Mouse (Mus musculus) neural tube, embryonic 13.5 days (tissue): ENCODE measurements around the gene Slc25a51. TPM values are rescaled to one million over a fixed set of nuclear protein-coding genes. Genes with fewer than 3 reads are reported as not detected.

Source experiments
- ATAC-seq: fragments of 200-750 bp; cut with Nextera tagmentation; 2 replicates; pipeline ENCODE4 v1.8.0; 2017; ENCODE audit warnings: low read depth, mild to moderate bottlenecking, moderate TSS enrichment, moderate library complexity
- H3K27ac ChIP-seq: fragments of 300-500 bp; sonication (generic); replicated peaks from 2 replicates; pipeline ENCODE4 v1.5.1; 2015; ENCODE audit warnings: moderate library complexity, mild to moderate bottlenecking, inconsistent platforms
- H3K27me3 ChIP-seq: fragments of 300-500 bp; sonication (generic); 2 replicates; pipeline ENCODE4 v1.6.1; 2015; ENCODE audit warnings: mild to moderate bottlenecking, inconsistent platforms
- H3K36me3 ChIP-seq: fragments of 300-500 bp; sonication (generic); 2 replicates; pipeline ENCODE4 v1.6.1; 2015; ENCODE audit warnings: mild to moderate bottlenecking, inconsistent platforms
- H3K4me1 ChIP-seq: fragments of 300-500 bp; sonication (generic); replicated peaks from 2 replicates; pipeline ENCODE4 v1.6.1; 2015; ENCODE audit warnings: inconsistent platforms
- H3K4me2 ChIP-seq: fragments of 300-500 bp; sonication (generic); 2 replicates; pipeline ENCODE4 v1.6.1; 2015; ENCODE audit warnings: inconsistent platforms, mild to moderate bottlenecking, moderate library complexity
- H3K4me3 ChIP-seq: fragments of 300-500 bp; sonication (generic); 2 replicates; pipeline ENCODE4 v1.5.1; 2015; ENCODE audit warnings: mild to moderate bottlenecking, inconsistent platforms
- H3K9ac ChIP-seq: fragments of 300-500 bp; sonication (generic); 2 replicates; pipeline ENCODE4 v1.6.1; 2015; ENCODE audit warnings: moderate library complexity, mild to moderate bottlenecking, inconsistent platforms
- H3K9me3 ChIP-seq: fragments of 300-500 bp; sonication (generic); 2 replicates; pipeline ENCODE4 v1.6.1; 2016; ENCODE audit warnings: inconsistent platforms
- WGBS: fragments of 180-500 bp; shearing (Covaris S2); methylation state at CpG from one replicate; pipeline ENCODE4 v1.1.7; 2015; 5-methylcytosine and 5-hydroxymethylcytosine counted together
- polyA plus RNA-seq: library from polyadenylated mRNA; unstranded; fragments of >200 nt; fragmentation: Nextera tagmentation; extraction: Ambion mirVana; gene quantifications from 2 replicates; pipeline ENCODE4 v1.2.1, GENCODE M21; 2015

The Slc25a51 gene
- polyA plus RNA-seq, 1 experiment from 2014 or later = 77.5 TPM

GRCm38 (mm10) chr4:45422640-45423039 lies 14.1 kb upstream of the Slc25a51 start:
- no peaks in the 10 kb centered on the region for H3K9me3 ChIP-seq
- no peak overlapping the region for H3K4me3 ChIP-seq
- no peak overlapping the region for H3K9ac ChIP-seq
- no peaks in the 10 kb centered on the region for H3K27me3 ChIP-seq
- no peak overlapping the region for H3K4me2 ChIP-seq
- H3K36me3 ChIP-seq = no peaks in the 10 kb centered on the region
- H3K27ac ChIP-seq = no peak overlapping the region
- H3K4me1 ChIP-seq = peaks cover 58% of the 10 kb centered on the region
- 89% methylated on average over 10 of the region's 10 CpGs for WGBS
- no peak for ATAC-seq

- H3K4me2 ChIP-seq = no peak overlapping the region
- 81% methylated on average over 11 of the region's 11 CpGs for WGBS
- no peaks in the 10 kb centered on the region; the same call in 1 of the 2 replicates for H3K27me3 ChIP-seq
- no peaks in the 10 kb centered on the region for H3K9me3 ChIP-seq
- no peaks in the 10 kb centered on the region for H3K36me3 ChIP-seq
- peaks cover 48% of the 10 kb centered on the region for H3K4me1 ChIP-seq
- H3K9ac ChIP-seq = no peak overlapping the region
- no peak overlapping the region for H3K4me3 ChIP-seq
- H3K27ac ChIP-seq = no peak overlapping the region
- no peak for ATAC-seq
Measured at GRCm38 (mm10) chr4:45421519-45422260, 13.1 kb upstream of the Slc25a51 start.

- no peaks in the 10 kb centered on the region for H3K9me3 ChIP-seq
- no peak overlapping the region for H3K9ac ChIP-seq
- ATAC-seq = no peak
- no peak overlapping the region for H3K27ac ChIP-seq
- no peak overlapping the region for H3K4me3 ChIP-seq
- H3K36me3 ChIP-seq = no peaks in the 10 kb centered on the region
- WGBS = 57% methylated on average over 3 of the region's 3 CpGs
- H3K27me3 ChIP-seq = no peaks in the 10 kb centered on the region; the same call in 1 of the 2 replicates
- H3K4me2 ChIP-seq = no peak overlapping the region
- peaks cover 43% of the 10 kb centered on the region for H3K4me1 ChIP-seq
Measured at GRCm38 (mm10) chr4:45420733-45421132, 12.2 kb upstream of the Slc25a51 start.

- Histone ChIP-seq H3K27ac (no peak overlapping the region), H3K4me3 (no peak overlapping the region), H3K36me3 (no peaks in the 10 kb centered on the region), H3K27me3 (no peaks in the 10 kb centered on the region; the same call in 1 of the 2 replicates), H3K4me1 (peaks cover 43% of the 10 kb centered on the region), H3K4me2 (no peak overlapping the region), H3K9ac (no peak overlapping the region), H3K9me3 (no peaks in the 10 kb centered on the region)
- WGBS = 88% methylated on average over 4 of the region's 4 CpGs
- ATAC-seq = no peak
Measured at GRCm38 (mm10) chr4:45419051-45419450, 10.5 kb upstream of the Slc25a51 start.

GRCm38 (mm10) chr4:45418229-45418950 lies 9.8 kb upstream of the Slc25a51 start:
- H3K4me2 ChIP-seq = peak overlapping the region; percentile 13; the same call in 1 of the 2 replicates
- H3K27ac ChIP-seq = no peak overlapping the region
- no peaks in the 10 kb centered on the region for H3K36me3 ChIP-seq
- H3K9me3 ChIP-seq = no peaks in the 10 kb centered on the region
- peak overlapping the region; percentile 47 for H3K9ac ChIP-seq
- H3K27me3 ChIP-seq = no peaks in the 10 kb centered on the region; the same call in 1 of the 2 replicates
- 28% methylated on average over 11 of the region's 11 CpGs for WGBS
- no peak overlapping the region; the same call in 1 of the 2 replicates for H3K4me3 ChIP-seq
- H3K4me1 ChIP-seq = peaks cover 36% of the 10 kb centered on the region
- peak; percentile 64 for ATAC-seq

GRCm38 (mm10) chr4:45416314-45416713 lies 7.7 kb upstream of the Slc25a51 start:
- Histone ChIP-seq H3K9ac (no peak overlapping the region), H3K36me3 (no peaks in the 10 kb centered on the region), H3K4me1 (peaks cover 28% of the 10 kb centered on the region), H3K27me3 (no peaks in the 10 kb centered on the region; the same call in 1 of the 2 replicates), H3K4me2 (no peak overlapping the region), H3K4me3 (no peak overlapping the region), H3K9me3 (no peaks in the 10 kb centered on the region), H3K27ac (no peak overlapping the region)
- 85% methylated on average over 7 of the region's 7 CpGs for WGBS
- ATAC-seq = no peak

GRCm38 (mm10) chr4:45413674-45414338 lies 5.2 kb upstream of the Slc25a51 start:
- Histone ChIP-seq H3K4me3 (no peak overlapping the region), H3K4me2 (no peak overlapping the region), H3K4me1 (peaks cover 15% of the 10 kb centered on the region), H3K27me3 (no peaks in the 10 kb centered on the region; the same call in 1 of the 2 replicates), H3K9me3 (no peaks in the 10 kb centered on the region), H3K36me3 (no peaks in the 10 kb centered on the region), H3K27ac (no peak overlapping the region), H3K9ac (no peak overlapping the region)
- no peak for ATAC-seq
- WGBS = 86% methylated on average over 9 of the region's 9 CpGs

- H3K27me3 ChIP-seq = no peaks in the 10 kb centered on the region; the same call in 1 of the 2 replicates
- H3K9me3 ChIP-seq = no peaks in the 10 kb centered on the region
- WGBS = 75% methylated on average over 16 of the region's 16 CpGs
- H3K36me3 ChIP-seq = no peaks in the 10 kb centered on the region
- H3K27ac ChIP-seq = no peak overlapping the region
- no peak overlapping the region for H3K9ac ChIP-seq
- H3K4me3 ChIP-seq = no peak overlapping the region
- no peak for ATAC-seq
- H3K4me1 ChIP-seq = peaks cover 9% of the 10 kb centered on the region
- H3K4me2 ChIP-seq = no peak overlapping the region
Measured at GRCm38 (mm10) chr4:45412433-45413192, 4.0 kb upstream of the Slc25a51 start.

GRCm38 (mm10) chr4:45411181-45411790 lies 2.7 kb upstream of the Slc25a51 start:
- 94% methylated on average over 8 of the region's 8 CpGs for WGBS
- no peaks in the 10 kb centered on the region for H3K9me3 ChIP-seq
- no peak overlapping the region for H3K4me2 ChIP-seq
- no peaks in the 10 kb centered on the region for H3K36me3 ChIP-seq
- no peak overlapping the region for H3K9ac ChIP-seq
- peaks cover 22% of the 10 kb centered on the region for H3K4me1 ChIP-seq
- no peaks in the 10 kb centered on the region for H3K27me3 ChIP-seq
- no peak for ATAC-seq
- H3K4me3 ChIP-seq = no peak overlapping the region
- H3K27ac ChIP-seq = no peak overlapping the region

GRCm38 (mm10) chr4:45409270-45409669 lies 704 bp upstream of the Slc25a51 start:
- 1% methylated on average over 10 of the region's 10 CpGs for WGBS
- no peaks in the 10 kb centered on the region for H3K9me3 ChIP-seq
- no peaks in the 10 kb centered on the region for H3K27me3 ChIP-seq
- H3K4me1 ChIP-seq = peaks cover 35% of the 10 kb centered on the region
- H3K4me3 ChIP-seq = peak overlapping the region; percentile 97
- peaks cover 4% of the 10 kb centered on the region for H3K36me3 ChIP-seq
- H3K27ac ChIP-seq = peak overlapping the region; percentile 95
- ATAC-seq = peak; percentile 48; the same call in 1 of the 2 replicates
- H3K9ac ChIP-seq = peak overlapping the region; percentile 99
- peak overlapping the region; percentile 93 for H3K4me2 ChIP-seq

GRCm38 (mm10) chr4:45407703-45408334 lies 747 bp downstream of the Slc25a51 start:
- Histone ChIP-seq H3K9ac (peak overlapping the region; percentile 99), H3K9me3 (no peaks in the 10 kb centered on the region), H3K4me2 (peak overlapping the region; percentile 93), H3K4me3 (peak overlapping the region; percentile 97), H3K27ac (peak overlapping the region; percentile 95), H3K4me1 (peaks cover 43% of the 10 kb centered on the region), H3K36me3 (peaks cover 19% of the 10 kb centered on the region), H3K27me3 (no peaks in the 10 kb centered on the region)
- WGBS = 1% methylated on average over 19 of the region's 19 CpGs
- ATAC-seq = peak; percentile 44; the same call in 1 of the 2 replicates
